Mouse (Mus musculus): ENCODE results near the gene Mettl9. TPM values are rescaled to one million over a fixed set of nuclear protein-coding genes. Genes with fewer than 3 reads are reported as not detected.
A peak's percentile ranks its signal among the peaks of the same experiment; 100 is the strongest.

The Mettl9 gene
- polyA plus RNA-seq, 1 experiment from 2014 or later: 34.9 TPM

DNA sequence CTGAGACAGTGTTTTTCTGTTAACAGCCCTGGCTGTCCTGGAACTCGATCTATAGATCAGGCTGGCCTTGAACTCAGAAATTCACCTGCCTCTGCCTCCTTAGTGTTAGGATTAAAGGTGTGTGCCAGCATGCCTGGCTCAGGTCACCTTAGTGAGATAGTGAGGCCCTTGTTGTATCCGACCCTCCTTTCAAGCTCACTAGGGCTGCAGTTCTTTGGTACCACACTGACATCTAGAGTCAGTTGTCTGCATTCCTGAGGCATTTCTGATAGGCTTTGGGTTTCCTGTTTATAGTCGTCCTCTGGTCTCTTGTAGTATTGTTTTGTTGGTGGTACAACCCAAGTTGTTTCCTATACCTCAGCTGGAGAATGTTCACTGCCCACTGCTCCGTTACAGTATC, 30.1 kb downstream of the Mettl9 start:
- H3K36me3 ChIP-seq (replicated peaks; ENCODE audit: insufficient read depth, low read length): peaks cover 38% of the 10 kb centered on the region
- H3K4me2 ChIP-seq (ENCODE audit: low read depth, low read length): no peak overlapping the region
- no peak overlapping the region for H3K27ac ChIP-seq (ENCODE audit: low read depth)
- 49% methylated on average over 4 of the region's 4 CpGs for WGBS (ENCODE audit: insufficient replicate concordance)
- peak; percentile 65 for TF ChIP-seq CTCF (IDR thresholded peaks at IDR 0.05; ENCODE audit: low read depth)
- TF ChIP-seq EP300 (IDR thresholded peaks at IDR 0.05; ENCODE audit: low read depth): no peak
- H3K9ac ChIP-seq (replicated peaks): no peak overlapping the region
- DNase-seq (no peak), ATAC-seq (peak; percentile 23; the same call in 1 of the 2 replicates)
- no peak overlapping the region for H3K4me3 ChIP-seq (ENCODE audit: low read depth, low read length)
- no peaks in the 10 kb centered on the region for H3K9me3 ChIP-seq (ENCODE audit: low read length)
- no peaks in the 10 kb centered on the region for H3K4me1 ChIP-seq (ENCODE audit: insufficient read depth)
- no peaks in the 10 kb centered on the region for H3K27me3 ChIP-seq (ENCODE audit: insufficient read depth, low read length)

DNA sequence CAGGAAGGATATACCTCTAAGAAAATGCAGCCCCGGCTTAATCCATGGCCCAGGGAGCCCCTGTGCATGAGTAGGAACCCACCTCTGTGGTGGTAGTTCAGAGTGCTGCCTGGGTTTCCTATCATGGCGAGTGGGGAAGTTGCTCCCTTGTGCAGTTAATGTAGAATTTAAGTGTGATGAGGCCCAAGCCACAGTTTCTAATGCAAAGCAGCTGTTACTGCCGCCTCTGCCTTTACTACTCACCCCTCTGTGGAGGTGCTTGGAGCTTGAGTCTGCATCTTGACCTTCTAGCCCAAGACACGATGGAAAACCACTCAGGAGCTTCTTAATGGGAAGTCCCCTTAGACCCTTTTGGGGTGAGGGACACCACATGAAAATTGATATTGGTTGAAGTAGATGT, 37.0 kb downstream of the Mettl9 start:
- Histone ChIP-seq H3K9ac (replicated peaks) (no peak overlapping the region), H3K27ac (ENCODE audit: low read depth) (no peak overlapping the region), H3K4me3 (ENCODE audit: low read depth, low read length) (peak overlapping the region; percentile 16; the same call in 1 of the 2 replicates), H3K27me3 (ENCODE audit: insufficient read depth, low read length) (no peaks in the 10 kb centered on the region), H3K4me1 (ENCODE audit: insufficient read depth) (no peaks in the 10 kb centered on the region), H3K4me2 (ENCODE audit: low read depth, low read length) (peak overlapping the region; percentile 47; the same call in 1 of the 2 replicates), H3K9me3 (ENCODE audit: low read length) (no peaks in the 10 kb centered on the region), H3K36me3 (replicated peaks; ENCODE audit: insufficient read depth, low read length) (peaks cover 38% of the 10 kb centered on the region)
- DNase-seq: no peak
- 77% methylated on average over 4 of the region's 4 CpGs for WGBS (ENCODE audit: insufficient replicate concordance)
- no peak for ATAC-seq
- no peak for TF ChIP-seq EP300 (IDR thresholded peaks at IDR 0.05; ENCODE audit: low read depth)
- TF ChIP-seq CTCF (IDR thresholded peaks at IDR 0.05; ENCODE audit: low read depth): no peak

DNA sequence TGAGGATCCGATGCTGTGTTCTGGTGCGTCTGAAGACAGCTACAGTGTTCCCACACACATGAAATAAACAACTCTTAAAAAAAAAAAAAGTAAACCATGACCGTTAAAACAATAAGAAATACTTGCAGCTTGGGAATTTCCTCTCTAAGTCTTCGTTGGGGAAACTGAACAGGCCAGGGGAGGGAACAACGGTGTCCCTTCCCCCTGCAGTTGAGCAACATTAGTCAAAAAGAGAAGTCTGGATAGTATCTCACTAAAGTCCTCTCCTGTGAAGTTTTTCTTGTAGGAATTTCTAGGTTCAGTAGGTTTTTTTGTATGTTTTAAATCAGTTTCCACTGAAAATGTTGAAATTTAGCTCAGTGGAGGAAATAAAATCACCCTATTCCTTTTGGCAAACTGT, 38.3 kb downstream of the Mettl9 start:
- Histone ChIP-seq H3K4me3 (ENCODE audit: low read depth, low read length) (peak overlapping the region; percentile 39), H3K4me1 (ENCODE audit: insufficient read depth) (no peaks in the 10 kb centered on the region), H3K36me3 (replicated peaks; ENCODE audit: insufficient read depth, low read length) (peaks cover 35% of the 10 kb centered on the region), H3K9me3 (ENCODE audit: low read length) (no peaks in the 10 kb centered on the region), H3K4me2 (ENCODE audit: low read depth, low read length) (peak overlapping the region; percentile 47), H3K27ac (ENCODE audit: low read depth) (peak overlapping the region; percentile 24; the same call in 1 of the 2 replicates), H3K27me3 (ENCODE audit: insufficient read depth, low read length) (no peaks in the 10 kb centered on the region), H3K9ac (replicated peaks) (0 out of 2 replicates have a peak overlapping the region, but pooled peaks have one; percentile 21)
- WGBS (ENCODE audit: insufficient replicate concordance): 60% methylated on average over 5 of the region's 5 CpGs
- DNase-seq: no peak
- TF ChIP-seq CTCF (IDR thresholded peaks at IDR 0.05; ENCODE audit: low read depth) (no peak), EP300 (IDR thresholded peaks at IDR 0.05; ENCODE audit: low read depth) (no peak)
- no peak for ATAC-seq

DNA sequence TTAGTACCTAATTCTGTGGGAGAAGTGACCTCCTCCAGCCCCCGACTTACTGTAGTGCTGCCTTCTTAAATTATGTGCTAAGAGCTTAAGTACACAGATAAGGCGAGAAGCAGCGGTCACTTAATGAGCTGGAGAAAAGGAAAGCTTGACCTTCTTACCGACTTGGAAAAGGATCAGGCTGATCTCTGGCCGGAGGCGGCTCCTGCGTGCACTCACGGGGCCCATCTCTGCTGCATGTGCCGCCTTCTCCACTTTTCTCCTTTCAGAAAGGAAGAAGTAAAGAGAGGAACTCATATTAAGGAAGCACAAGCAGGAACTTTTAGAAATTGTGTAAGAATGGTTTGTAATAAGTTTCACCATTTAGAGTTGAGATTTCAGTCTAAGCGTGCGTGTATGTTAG, 40.0 kb downstream of the Mettl9 start, which contains the start of gene Igsf6:
Gene Igsf6, minus strand, starts transcription at position 292 of the 400 bp plus-strand sequence.
- Histone ChIP-seq H3K4me3 (ENCODE audit: low read depth, low read length) (peak within 1 kb of the TSS; percentile 39), H3K4me2 (ENCODE audit: low read depth, low read length) (peak within 1 kb of the TSS; percentile 56), H3K36me3 (replicated peaks; ENCODE audit: insufficient read depth, low read length) (peaks cover 26% of the 10 kb centered on the region), H3K27me3 (ENCODE audit: insufficient read depth, low read length) (no peaks in the 10 kb centered on the region), H3K9ac (replicated peaks) (peak within 1 kb of the TSS; percentile 31; the same call in 1 of the 2 replicates), H3K9me3 (ENCODE audit: low read length) (no peaks in the 10 kb centered on the region), H3K4me1 (ENCODE audit: insufficient read depth) (no peaks in the 10 kb centered on the region), H3K27ac (ENCODE audit: low read depth) (peak within 1 kb of the TSS; percentile 73)
- ATAC-seq (peak; percentile 48), DNase-seq (peak; percentile 28)
- 48% methylated on average over 11 of the region's 11 CpGs for whole genome bisulfite sequencing (ENCODE audit: insufficient replicate concordance)
- TF ChIP-seq CTCF (IDR thresholded peaks at IDR 0.05; ENCODE audit: low read depth) (no peak), EP300 (IDR thresholded peaks at IDR 0.05; ENCODE audit: low read depth) (no peak)

DNA sequence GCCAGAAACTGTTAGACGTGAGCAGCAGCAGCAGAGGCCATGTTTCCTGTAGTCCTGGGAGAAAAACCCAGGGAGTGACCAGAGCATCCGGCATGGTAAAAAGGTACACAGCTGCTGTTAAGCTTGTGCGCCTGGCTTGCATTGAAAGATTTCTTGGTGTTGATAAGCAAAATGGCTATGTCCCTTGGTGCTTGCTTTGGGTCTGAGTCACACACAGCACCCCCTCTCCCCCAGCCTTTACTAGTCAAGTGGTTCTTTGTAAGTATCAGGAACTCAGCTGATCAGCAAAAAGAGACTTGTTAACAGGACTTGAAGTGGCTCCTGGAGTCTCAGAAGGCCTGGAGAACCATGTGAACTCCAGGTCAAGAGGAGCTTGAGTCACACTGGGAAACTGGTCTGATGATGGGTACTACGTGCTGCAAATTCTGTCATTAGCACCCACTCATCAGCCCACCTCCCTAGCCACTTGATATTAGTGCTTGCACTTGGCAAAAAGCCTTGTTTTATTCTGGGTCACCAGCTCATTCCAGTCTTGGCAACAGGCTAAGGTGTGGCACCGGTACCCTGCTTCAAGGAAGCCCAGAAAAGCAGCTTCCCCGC, 40.7 kb downstream of the Mettl9 start:
- H3K27me3 ChIP-seq (ENCODE audit: insufficient read depth, low read length): no peaks in the 10 kb centered on the region
- DNase-seq (no peak), ATAC-seq (peak; percentile 26; the same call in 1 of the 2 replicates)
- H3K36me3 ChIP-seq (replicated peaks; ENCODE audit: insufficient read depth, low read length): peaks cover 23% of the 10 kb centered on the region
- 0 out of 2 replicates have a peak overlapping the region, but pooled peaks have one; percentile 26 for H3K9ac ChIP-seq (replicated peaks)
- 69% methylated on average over 6 of the region's 6 CpGs for WGBS (ENCODE audit: insufficient replicate concordance)
- no peak for TF ChIP-seq EP300 (IDR thresholded peaks at IDR 0.05; ENCODE audit: low read depth)
- TF ChIP-seq CTCF (IDR thresholded peaks at IDR 0.05; ENCODE audit: low read depth): no peak
- peak overlapping the region; percentile 56 for H3K4me2 ChIP-seq (ENCODE audit: low read depth, low read length)
- no peaks in the 10 kb centered on the region for H3K4me1 ChIP-seq (ENCODE audit: insufficient read depth)
- H3K4me3 ChIP-seq (ENCODE audit: low read depth, low read length): peak overlapping the region; percentile 28
- H3K27ac ChIP-seq (ENCODE audit: low read depth): peak overlapping the region; percentile 73
- H3K9me3 ChIP-seq (ENCODE audit: low read length): no peaks in the 10 kb centered on the region

DNA sequence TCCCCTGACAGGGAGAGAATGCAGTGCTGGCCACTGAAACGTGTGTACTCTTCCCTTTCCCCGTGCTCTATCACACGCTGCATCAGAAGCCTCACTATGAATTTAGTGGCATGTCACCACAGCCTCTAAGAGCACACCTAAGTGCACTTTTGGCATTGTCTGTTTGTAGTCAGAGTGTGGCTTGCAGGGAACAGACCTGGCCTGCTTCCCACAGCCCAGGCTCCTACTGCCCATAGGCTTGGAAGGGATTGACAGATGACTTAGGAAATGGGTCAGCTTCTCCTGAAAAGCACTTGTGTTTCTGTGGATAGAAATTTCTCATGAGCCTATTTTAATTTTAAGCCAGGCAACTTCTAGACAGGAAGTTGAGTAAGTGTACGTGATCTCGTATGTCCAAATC, 41.2 kb downstream of the Mettl9 start:
- H3K4me1 ChIP-seq (ENCODE audit: insufficient read depth): no peaks in the 10 kb centered on the region
- H3K27ac ChIP-seq (ENCODE audit: low read depth): peak overlapping the region; percentile 73
- WGBS (ENCODE audit: insufficient replicate concordance): 65% methylated on average over 5 of the region's 5 CpGs
- no peaks in the 10 kb centered on the region for H3K27me3 ChIP-seq (ENCODE audit: insufficient read depth, low read length)
- H3K4me2 ChIP-seq (ENCODE audit: low read depth, low read length): peak overlapping the region; percentile 56
- ATAC-seq: no peak
- TF ChIP-seq EP300 (IDR thresholded peaks at IDR 0.05; ENCODE audit: low read depth): no peak
- no peak for TF ChIP-seq CTCF (IDR thresholded peaks at IDR 0.05; ENCODE audit: low read depth)
- no peaks in the 10 kb centered on the region for H3K9me3 ChIP-seq (ENCODE audit: low read length)
- DNase-seq: no peak
- H3K4me3 ChIP-seq (ENCODE audit: low read depth, low read length): peak overlapping the region; percentile 28
- H3K9ac ChIP-seq (replicated peaks): 0 out of 2 replicates have a peak overlapping the region, but pooled peaks have one; percentile 26
- H3K36me3 ChIP-seq (replicated peaks; ENCODE audit: insufficient read depth, low read length): peaks cover 19% of the 10 kb centered on the region
